Mouse (Mus musculus) frontal cortex, postnatal 36 days (tissue): Measurements from ENCODE around the gene Tekt3.
A peak's percentile ranks its signal among the peaks of the same experiment; 100 is the strongest.

Source experiments
- DNase-seq, 2 experiments: peaks; one replicate each; pipeline ENCODE4 v3.0.0; 2022; ENCODE audit warnings: low spot score in 2 of 2

Tekt3 gene

GRCm38 (mm10) chr11:63061446-63061845 is at the start of gene Tekt3:
Tekt3 (plus strand) TSS chr11:63061654.
- DNase-seq: no peak

GRCm38 (mm10) chr11:63017327-63018082 is 43.9 kb upstream of the Tekt3 start:
- no peak for DNase-seq

GRCm38 (mm10) chr11:63018083-63018622 is 43.3 kb upstream of the Tekt3 start:
- peak in 1 of 2 experiments; percentile 8 for DNase-seq

- DNase-seq: no peak
These were observed 40.8 kb upstream of the Tekt3 start for GRCm38 (mm10) chr11:63020633-63021032.

GRCm38 (mm10) chr11:63021141-63021806 is 40.2 kb upstream of the Tekt3 start:
- no peak for DNase-seq

- no peak for DNase-seq
These were observed 38.0 kb upstream of the Tekt3 start for GRCm38 (mm10) chr11:63023461-63023860.

- DNase-seq: no peak
These were observed 37.3 kb upstream of the Tekt3 start for GRCm38 (mm10) chr11:63024136-63024535.

GRCm38 (mm10) chr11:63025476-63025875 is 36.0 kb upstream of the Tekt3 start:
- DNase-seq: peak in 1 of 2 experiments; percentile 9

GRCm38 (mm10) chr11:63026651-63027141 is 34.8 kb upstream of the Tekt3 start:
- peak; percentile 43 to 52 for DNase-seq

GRCm38 (mm10) chr11:63028131-63028530 is 33.3 kb upstream of the Tekt3 start:
- DNase-seq: no peak

GRCm38 (mm10) chr11:63029148-63029714 is 32.2 kb upstream of the Tekt3 start:
- no peak for DNase-seq

GRCm38 (mm10) chr11:63029721-63030120 is 31.7 kb upstream of the Tekt3 start:
- no peak for DNase-seq

GRCm38 (mm10) chr11:63035420-63036211 is 25.8 kb upstream of the Tekt3 start:
- DNase-seq: no peak

- no peak for DNase-seq
These were observed 21.3 kb upstream of the Tekt3 start for GRCm38 (mm10) chr11:63040002-63040661.

GRCm38 (mm10) chr11:63045771-63046170 is 15.7 kb upstream of the Tekt3 start:
- DNase-seq: no peak

- no peak for DNase-seq
These were observed 15.1 kb upstream of the Tekt3 start for GRCm38 (mm10) chr11:63046380-63046779.

- DNase-seq: no peak
These were observed 11.0 kb upstream of the Tekt3 start for GRCm38 (mm10) chr11:63050362-63050932.

- no peak for DNase-seq
These were observed 10.4 kb upstream of the Tekt3 start for GRCm38 (mm10) chr11:63051041-63051440.

- DNase-seq: no peak
These were observed 9.5 kb upstream of the Tekt3 start for GRCm38 (mm10) chr11:63051996-63052395.

GRCm38 (mm10) chr11:63055596-63055995 is 5.9 kb upstream of the Tekt3 start:
- no peak for DNase-seq
